Mouse (Mus musculus): ENCODE results near the gene Mterf2.

- TF ChIP-seq HCFC1 (IDR thresholded peaks at IDR 0.05; ENCODE audit: borderline replicate concordance, insufficient read depth, low read length) (no peak), ZNF384 (IDR thresholded peaks at IDR 0.05; ENCODE audit: low read depth, low read length) (no peak)
Measured at GRCm38 (mm10) chr10:85114409-85114808, 13.4 kb downstream of the Mterf2 start.

Data from ES-E14 (cell line).